Mouse (Mus musculus) effector memory CD4-positive, alpha-beta T cell, adult 7 months (primary cell): ENCODE results near the gene Map1lc3b. TPM values are rescaled to one million over a fixed set of nuclear protein-coding genes. Genes with fewer than 3 reads are reported as not detected.

Experiments
- polyA plus RNA-seq: library from polyadenylated mRNA; unstranded; fragments of 100-300 nt; shearing (Covaris generic); gene quantifications from one replicate; pipeline ENCODE4 v1.2.1, GENCODE M21; 2017

Gene Map1lc3b
- 368 TPM for polyA plus RNA-seq

DNA sequence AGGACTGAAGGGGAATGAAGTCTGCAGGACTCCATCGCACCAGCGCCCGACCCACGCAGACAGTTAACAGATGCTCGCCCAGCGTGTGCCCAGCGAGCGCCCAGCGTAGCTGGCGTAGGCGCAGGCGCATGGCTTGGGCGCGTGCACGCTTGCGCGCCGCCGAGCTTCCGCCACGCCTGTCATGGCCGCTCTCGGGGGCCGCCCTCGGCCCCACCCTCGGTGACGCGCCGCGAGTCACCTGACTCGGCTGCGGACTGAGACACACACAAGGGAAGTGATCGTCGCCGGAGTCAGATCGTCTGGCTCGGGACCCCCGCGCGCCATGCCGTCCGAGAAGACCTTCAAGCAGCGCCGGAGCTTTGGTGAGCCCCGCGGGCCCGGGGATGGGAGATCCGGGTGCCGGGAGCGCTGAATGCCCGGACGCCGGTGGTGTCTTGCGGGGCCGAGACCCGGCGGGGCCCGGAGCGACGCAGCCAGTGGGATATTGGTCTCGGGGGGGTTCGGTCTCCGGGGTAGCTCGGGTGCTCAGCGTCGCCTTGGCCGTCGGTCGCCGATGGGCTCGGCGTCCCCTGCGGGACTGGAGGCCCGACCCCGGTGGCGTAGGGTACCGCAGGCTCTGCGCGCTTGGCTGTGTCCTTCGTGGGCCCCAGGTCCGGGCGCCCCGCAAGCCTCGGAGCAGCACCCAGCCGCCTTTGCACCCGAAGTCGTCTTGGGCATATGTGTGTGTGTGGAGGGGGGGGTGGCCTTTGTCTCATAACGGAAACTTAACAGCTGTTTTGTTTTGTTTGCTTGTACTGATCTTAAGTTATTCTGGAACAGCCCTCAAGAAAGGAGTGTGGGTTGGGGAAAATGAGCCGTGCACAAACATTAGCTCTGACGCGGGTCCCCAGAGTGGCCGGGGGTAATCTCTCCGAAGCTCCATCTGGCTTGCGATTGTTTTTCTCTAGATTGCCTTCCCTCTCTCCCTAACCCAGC, at the start of gene Map1lc3b:
TSS of gene Map1lc3b (plus strand) at position 159 of the 975 bp plus-strand sequence.

GRCm38 (mm10) chr8:121544276-121544785, 45.8 kb upstream of the Map1lc3b start, which contains the start of gene 1700018B08Rik:
TSS of gene 1700018B08Rik (minus strand) at chr8:121544320.

GRCm38 (mm10) chr8:121578676-121579451, 11.3 kb upstream of the Map1lc3b start, which contains the start of gene Fbxo31:
TSS of gene Fbxo31 (minus strand) at chr8:121578806.

Other genes starting within 250 kb of the Map1lc3b start
- not detected for gene 1700018B08Rik, start 46.0 kb upstream of the Map1lc3b start, polyA plus RNA-seq
- 26.7 TPM for gene Fbxo31, start 11.6 kb upstream of the Map1lc3b start, polyA plus RNA-seq
- 0.98 TPM for gene Zcchc14, start 62.5 kb downstream of the Map1lc3b start, polyA plus RNA-seq
- gene Jph3, start 139.3 kb downstream of the Map1lc3b start, polyA plus RNA-seq, result 0.56 TPM
- 42.4 TPM for gene Klhdc4, start 239.2 kb downstream of the Map1lc3b start, polyA plus RNA-seq